Mouse (Mus musculus) ES-E14 (cell line): ENCODE measurements around the gene Usp15. TPM values are rescaled to one million over a fixed set of nuclear protein-coding genes. Genes with fewer than 3 reads are reported as not detected.

ENCODE experiments used
- DNase-seq: peaks from one replicate; pipeline ENCODE4 v3.0.0-alpha.2; 2013; ENCODE audit warnings: low read depth, low spot score
- H3K27ac ChIP-seq: 2 replicates; pipeline ENCODE4 v1.5.1; 2012; ENCODE audit warnings: low read depth, mild to moderate bottlenecking, low read length, moderate library complexity, mixed read lengths; ENCODE audit not compliant: poor library complexity, insufficient read depth, severe bottlenecking
- H3K36me3 ChIP-seq: 2 replicates; pipeline ENCODE4 v1.6.1; 2012; ENCODE audit warnings: mild to moderate bottlenecking, low read length, moderate library complexity, mixed read lengths; ENCODE audit not compliant: control insufficient read depth, poor library complexity, insufficient read depth, severe bottlenecking
- H3K4me1 ChIP-seq, 2 experiments: fragments of 150-350 bp in 1 of 2; sonication (generic) in 1 of 2; 2 replicates each; pipeline ENCODE4 v1.6.1; 2012; ENCODE audit warnings: low read length in 2 of 2, mild to moderate bottlenecking in 1 of 2, mixed read lengths in 1 of 2; ENCODE audit not compliant: control insufficient read depth in 2 of 2, insufficient read depth in 2 of 2, poor library complexity in 1 of 2
- H3K4me3 ChIP-seq, 2 experiments: fragments of 150-350 bp in 1 of 2; sonication (generic) in 1 of 2; 2 replicates each; pipeline ENCODE4 v1.5.1; 2012; ENCODE audit warnings: low read length in 2 of 2, low read depth in 1 of 2, mild to moderate bottlenecking in 1 of 2, mixed read lengths in 1 of 2; ENCODE audit not compliant: insufficient read depth in 1 of 2, poor library complexity in 1 of 2, severe bottlenecking in 1 of 2
- H3K9ac ChIP-seq: 2 replicates; pipeline ENCODE4 v1.6.1; 2012; ENCODE audit warnings: low read depth, mild to moderate bottlenecking, low read length, mixed read lengths; ENCODE audit not compliant: poor library complexity, insufficient read depth, severe bottlenecking
- H3K9me3 ChIP-seq: fragments of 150-350 bp; sonication (generic); 2 replicates; pipeline ENCODE4 v1.6.1; 2012; ENCODE audit warnings: low read depth, mild to moderate bottlenecking, low read length; ENCODE audit not compliant: control insufficient read depth, insufficient read depth
- CHD2 ChIP-seq: IDR thresholded peaks from 2 replicates; pipeline ENCODE4 v1.6.1; 2014; ENCODE audit warnings: mild to moderate bottlenecking, low read depth, low read length, inconsistent platforms
- HCFC1 ChIP-seq: IDR thresholded peaks from 2 replicates; pipeline ENCODE4 v1.6.1; 2012; ENCODE audit warnings: low read length, inconsistent platforms, borderline replicate concordance; ENCODE audit not compliant: insufficient read depth
- MAFK ChIP-seq: IDR thresholded peaks from 2 replicates; pipeline ENCODE4 v1.6.1; 2014; ENCODE audit warnings: mild to moderate bottlenecking, low read depth, low read length, inconsistent platforms; ENCODE audit not compliant: insufficient read depth
- ZC3H11A ChIP-seq: IDR thresholded peaks from 2 replicates; pipeline ENCODE4 v1.6.1; 2012; ENCODE audit warnings: low read depth, mild to moderate bottlenecking, inconsistent platforms, low read length, borderline replicate concordance
- ZNF384 ChIP-seq: IDR thresholded peaks from 2 replicates; pipeline ENCODE4 v1.6.1; 2012; ENCODE audit warnings: low read depth, low read length, inconsistent platforms
- in situ Hi-C, 2 experiments: fragments of 600-800 bp; cut with MboI; formaldehyde crosslinking; loops; one replicate each; pipeline ENCODE4 v1.15.1; 2025; ENCODE audit warnings: low sequenced_read_pairs in 2 of 2, inconsistent platforms in 1 of 2; ENCODE audit not compliant: unreplicated experiment in 2 of 2
- total RNA-seq: library from RNA; depleted of rRNA; stranded (reverse); fragments of 300-350 nt; gene quantifications from 2 replicates; pipeline ENCODE4 v1.2.3, GENCODE M21; 2012

Usp15 gene
- total RNA-seq, 1 experiment = 97.6 TPM

GRCm38 (mm10) chr10:123170898-123171297 lies 25.9 kb downstream of the Usp15 start:
- in situ Hi-C loops = no loop called here
- Histone ChIP-seq H3K27ac (no peak overlapping the region), H3K36me3 (peaks cover 12% of the 10 kb centered on the region), H3K4me3 (no peak overlapping the region), H3K9ac (no peak overlapping the region), H3K4me1 (no peaks in the 10 kb centered on the region), H3K9me3 (no peaks in the 10 kb centered on the region)
- no peak for DNase-seq
- TF ChIP-seq CHD2 = no peak
- no peak for TF ChIP-seq HCFC1
- no peak for TF ChIP-seq ZNF384
- no peak for TF ChIP-seq ZC3H11A
- TF ChIP-seq MAFK = no peak

- H3K36me3 ChIP-seq = peaks cover 17% of the 10 kb centered on the region
- no peak overlapping the region for H3K9ac ChIP-seq
- in situ Hi-C loops = no loop called here
- no peak overlapping the region for H3K27ac ChIP-seq
- no peaks in the 10 kb centered on the region for H3K9me3 ChIP-seq
- no peaks in the 10 kb centered on the region for H3K4me1 ChIP-seq
- DNase-seq = no peak
- no peak for TF ChIP-seq HCFC1
- H3K4me3 ChIP-seq = no peak overlapping the region
These were observed 31.3 kb downstream of the Usp15 start for GRCm38 (mm10) chr10:123165542-123165941.

- no peak overlapping the region for H3K27ac ChIP-seq
- no peak for DNase-seq
- no peak overlapping the region for H3K4me3 ChIP-seq
- H3K9ac ChIP-seq = no peak overlapping the region
- TF ChIP-seq MAFK (no peak), ZC3H11A (no peak), CHD2 (no peak), HCFC1 (no peak), ZNF384 (no peak)
- H3K9me3 ChIP-seq = no peaks in the 10 kb centered on the region
- H3K36me3 ChIP-seq = peaks cover 4% of the 10 kb centered on the region
- in situ Hi-C loops = no loop called here
- no peaks in the 10 kb centered on the region for H3K4me1 ChIP-seq
These were observed 36.3 kb downstream of the Usp15 start for GRCm38 (mm10) chr10:123160508-123160907.

GRCm38 (mm10) chr10:123159316-123159715 lies 37.5 kb downstream of the Usp15 start:
- in situ Hi-C loops = no loop called here
- Histone ChIP-seq H3K27ac (no peak overlapping the region), H3K9ac (no peak overlapping the region), H3K9me3 (no peaks in the 10 kb centered on the region), H3K4me1 (no peaks in the 10 kb centered on the region), H3K36me3 (peaks cover 4% of the 10 kb centered on the region), H3K4me3 (no peak overlapping the region)
- TF ChIP-seq MAFK (no peak), CHD2 (no peak), ZNF384 (no peak), HCFC1 (no peak), ZC3H11A (no peak)
- DNase-seq = no peak

GRCm38 (mm10) chr10:123156392-123156791 lies 40.4 kb downstream of the Usp15 start:
- H3K4me3 ChIP-seq = no peak overlapping the region
- no peaks in the 10 kb centered on the region for H3K4me1 ChIP-seq
- DNase-seq = no peak
- no peaks in the 10 kb centered on the region for H3K9me3 ChIP-seq
- H3K36me3 ChIP-seq = peaks cover 2% of the 10 kb centered on the region
- H3K9ac ChIP-seq = no peak overlapping the region
- no peak for TF ChIP-seq ZNF384
- no peak for TF ChIP-seq CHD2
- in situ Hi-C loops = no loop called here
- no peak overlapping the region for H3K27ac ChIP-seq
